Mouse (Mus musculus): ENCODE results near the gene 4930432K21Rik.

The 4930432K21Rik gene

DNA sequence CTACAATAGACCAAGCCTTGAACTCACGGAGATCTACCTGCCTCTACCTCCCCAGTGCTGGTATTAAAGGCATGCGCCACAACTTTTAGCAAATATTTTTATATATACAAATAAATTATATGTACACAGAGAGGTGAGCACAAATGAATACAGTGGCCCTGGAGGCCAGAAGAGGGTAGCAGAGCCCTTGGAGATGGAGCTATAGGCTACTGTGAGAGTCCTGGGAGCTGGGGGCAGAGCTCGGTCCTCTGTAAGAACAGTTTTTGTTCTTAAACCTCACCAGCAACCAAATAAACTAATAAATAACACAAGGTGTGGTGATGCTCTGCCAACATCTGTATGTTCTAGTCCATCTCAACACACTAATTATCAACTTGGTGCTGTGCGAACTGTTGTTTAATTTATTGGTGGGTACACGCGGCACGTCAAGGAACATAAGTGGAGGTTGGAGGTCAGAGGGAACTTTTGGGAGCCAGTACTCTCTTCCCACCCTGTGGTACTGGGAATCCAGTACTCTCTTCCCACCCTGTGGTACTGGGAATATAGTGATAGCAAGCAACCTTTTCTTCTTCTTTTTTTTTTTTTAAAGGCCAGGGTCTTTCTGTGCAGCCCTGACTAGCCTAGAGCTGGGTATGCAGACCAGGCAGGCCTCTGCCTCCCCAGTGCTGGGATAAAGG is 42.5 kb downstream of the 4930432K21Rik start:
- CTCF ChIA-PET: interaction anchor here (0.7 to 0.9 kb wide), 2 partner anchors 17 to 333 kb away, joined by 3 to 4 read pairs; no protein-coding TSS in a partner anchor

DNA sequence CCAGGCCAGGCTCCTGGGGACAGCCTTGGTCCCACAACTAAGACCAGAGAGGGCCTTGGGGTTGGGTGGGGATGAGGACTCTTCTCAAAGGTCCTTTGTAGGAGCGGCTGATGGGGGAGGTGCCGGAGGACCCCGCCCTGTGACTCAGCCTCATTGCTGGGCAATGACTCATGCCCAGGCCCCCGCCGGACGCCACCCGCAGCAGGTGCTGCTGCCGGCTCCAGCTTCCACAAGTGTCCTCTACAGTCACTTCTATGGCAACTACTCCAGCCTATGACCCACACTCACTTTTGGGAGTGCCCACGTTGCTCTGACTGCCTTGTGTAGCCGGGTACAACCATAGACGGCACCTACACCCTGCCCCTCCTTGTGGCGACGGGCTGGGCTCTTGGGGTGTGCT is 44.2 kb downstream of the 4930432K21Rik start:
- CTCF ChIA-PET: interaction anchor here (0.5 kb wide), 1 partner anchor 82 kb away, joined by 3 read pairs; no protein-coding TSS in a partner anchor

DNA sequence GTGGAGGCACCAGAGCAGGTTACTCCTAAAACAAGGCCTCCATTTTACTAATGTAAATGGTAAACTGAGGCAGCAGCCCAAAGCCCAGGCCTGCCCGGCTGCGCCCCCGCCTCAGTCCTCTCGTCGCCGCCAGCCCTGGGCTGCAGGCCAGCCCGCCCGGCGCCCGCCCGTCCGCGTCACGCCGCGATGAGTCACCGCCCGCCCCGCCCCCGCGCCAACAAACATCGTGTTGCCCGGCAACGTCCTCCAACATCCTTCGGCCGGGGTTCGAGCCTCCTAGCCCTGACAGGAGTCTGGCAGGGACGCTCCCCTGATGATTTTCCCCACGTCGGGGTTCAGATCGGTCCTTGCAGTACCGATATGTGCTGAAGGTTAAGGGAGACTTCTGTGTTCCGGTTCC is 44.7 kb downstream of the 4930432K21Rik start:
- CTCF ChIA-PET: no interaction called here

DNA sequence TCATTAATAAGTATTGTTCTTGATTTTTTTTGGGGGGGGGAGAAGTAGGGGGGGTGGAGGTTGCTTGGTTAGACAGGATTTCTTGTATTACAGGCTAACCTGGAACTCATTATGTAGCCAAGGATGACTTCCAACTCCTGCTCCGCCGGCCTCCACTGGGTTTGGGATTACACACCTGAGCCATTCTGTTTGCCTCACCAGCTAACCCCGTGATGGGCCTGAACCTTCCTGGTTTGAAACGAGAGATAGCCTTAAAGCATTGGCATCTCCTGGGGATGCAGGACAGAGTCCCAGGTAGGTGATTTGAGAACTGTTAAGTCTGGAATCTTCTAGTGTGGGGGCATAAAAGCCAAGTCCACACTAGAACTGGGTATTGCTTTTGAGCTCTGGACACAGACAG is 45.3 kb downstream of the 4930432K21Rik start:
- CTCF ChIA-PET: interaction anchor here (0.5 kb wide), 1 partner anchor 219 kb away, joined by 4 read pairs; no protein-coding TSS in a partner anchor

DNA sequence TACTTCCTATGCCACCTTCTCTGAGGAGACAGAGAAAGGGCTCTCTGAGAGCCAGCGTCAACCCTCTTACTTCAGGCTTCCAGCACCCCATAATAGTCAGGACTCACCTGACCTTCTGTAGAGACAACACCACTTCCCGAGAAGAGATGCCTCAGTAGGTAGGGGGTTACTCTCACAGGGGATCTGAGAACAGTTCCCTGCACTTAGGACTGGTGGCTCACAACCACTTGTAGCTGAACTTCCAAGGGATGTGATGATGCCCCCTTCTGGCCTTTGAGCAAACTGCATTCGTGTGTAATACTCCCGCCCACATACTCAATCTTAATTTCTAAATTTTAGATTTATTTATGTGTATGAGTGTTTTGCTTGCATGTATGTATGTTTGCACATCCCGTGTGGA is 45.7 kb downstream of the 4930432K21Rik start:
- CTCF ChIA-PET: interaction anchor here (0.5 kb wide), 1 partner anchor 220 kb away, joined by 4 read pairs; no protein-coding TSS in a partner anchor

DNA sequence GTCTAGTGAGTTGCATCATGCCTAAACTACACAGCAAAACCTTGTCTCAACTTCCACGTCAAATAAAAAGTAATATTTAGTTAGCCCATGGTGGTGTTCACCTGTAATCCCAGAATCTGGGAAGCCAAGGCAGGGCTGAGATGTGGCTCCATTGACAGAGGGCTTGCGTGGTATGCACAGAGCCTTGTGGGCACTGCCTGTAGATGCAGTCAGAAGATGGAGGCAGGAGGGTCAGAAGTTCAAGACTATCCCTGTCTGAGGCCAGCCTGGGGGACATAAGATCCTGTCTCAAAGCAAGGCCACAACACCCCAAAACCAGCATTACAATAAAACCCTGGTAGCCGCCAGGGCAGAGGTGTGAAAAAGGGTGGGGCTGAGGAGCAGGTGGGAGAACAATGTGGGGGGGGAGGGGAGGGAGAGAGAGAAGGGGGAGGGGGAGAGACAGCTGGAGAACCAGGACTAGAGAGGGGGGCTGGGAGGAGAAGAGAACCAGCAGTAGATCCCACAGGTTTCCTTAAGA is 46.5 kb downstream of the 4930432K21Rik start:
- CTCF ChIA-PET: interaction anchor here (0.6 to 0.7 kb wide), 3 partner anchors 14 to 31 kb away, joined by 4 to 8 read pairs (median 6); no protein-coding TSS in a partner anchor

DNA sequence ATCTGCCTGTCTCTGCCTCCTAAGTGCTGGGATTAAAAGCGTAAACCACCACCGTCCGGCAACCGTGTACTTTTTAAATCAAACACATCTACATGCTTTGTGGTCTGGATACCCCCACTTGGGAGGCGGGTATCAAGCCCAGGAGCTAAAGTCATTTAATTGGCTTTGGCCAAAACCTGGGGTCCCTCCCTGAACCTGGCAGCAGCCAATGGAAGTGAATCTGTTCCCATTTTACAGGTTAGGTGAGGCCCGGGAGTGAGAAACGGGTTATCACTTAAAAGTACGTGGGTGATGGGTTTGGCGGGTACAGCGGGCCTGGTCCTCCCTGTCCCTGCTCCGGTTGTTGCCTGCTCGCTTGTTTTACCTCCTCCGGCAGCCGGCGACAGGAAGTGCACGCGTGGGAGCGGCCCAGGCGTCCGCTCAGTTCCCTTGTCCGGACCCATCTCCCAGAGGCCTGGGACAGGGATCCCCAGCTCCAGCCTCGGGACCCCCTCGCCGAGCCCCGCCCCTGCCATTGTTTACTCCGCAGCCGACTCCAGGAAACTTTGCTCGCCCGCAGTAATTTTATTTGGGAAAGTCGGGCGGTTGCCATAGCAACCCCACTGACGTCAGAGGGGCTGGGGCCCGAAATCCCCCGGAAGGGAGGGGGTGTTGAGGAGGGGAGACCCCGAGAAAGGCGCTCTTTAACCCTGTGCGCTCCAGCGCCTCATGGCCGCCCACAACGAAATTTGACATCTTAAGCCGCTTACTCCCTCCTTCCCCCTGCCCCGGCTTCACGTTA is 49.5 kb downstream of the 4930432K21Rik start:
- CTCF ChIA-PET: interaction anchor here (1.3 kb wide), 1 partner anchor 10 kb away, joined by 4 read pairs; no protein-coding TSS in a partner anchor

DNA sequence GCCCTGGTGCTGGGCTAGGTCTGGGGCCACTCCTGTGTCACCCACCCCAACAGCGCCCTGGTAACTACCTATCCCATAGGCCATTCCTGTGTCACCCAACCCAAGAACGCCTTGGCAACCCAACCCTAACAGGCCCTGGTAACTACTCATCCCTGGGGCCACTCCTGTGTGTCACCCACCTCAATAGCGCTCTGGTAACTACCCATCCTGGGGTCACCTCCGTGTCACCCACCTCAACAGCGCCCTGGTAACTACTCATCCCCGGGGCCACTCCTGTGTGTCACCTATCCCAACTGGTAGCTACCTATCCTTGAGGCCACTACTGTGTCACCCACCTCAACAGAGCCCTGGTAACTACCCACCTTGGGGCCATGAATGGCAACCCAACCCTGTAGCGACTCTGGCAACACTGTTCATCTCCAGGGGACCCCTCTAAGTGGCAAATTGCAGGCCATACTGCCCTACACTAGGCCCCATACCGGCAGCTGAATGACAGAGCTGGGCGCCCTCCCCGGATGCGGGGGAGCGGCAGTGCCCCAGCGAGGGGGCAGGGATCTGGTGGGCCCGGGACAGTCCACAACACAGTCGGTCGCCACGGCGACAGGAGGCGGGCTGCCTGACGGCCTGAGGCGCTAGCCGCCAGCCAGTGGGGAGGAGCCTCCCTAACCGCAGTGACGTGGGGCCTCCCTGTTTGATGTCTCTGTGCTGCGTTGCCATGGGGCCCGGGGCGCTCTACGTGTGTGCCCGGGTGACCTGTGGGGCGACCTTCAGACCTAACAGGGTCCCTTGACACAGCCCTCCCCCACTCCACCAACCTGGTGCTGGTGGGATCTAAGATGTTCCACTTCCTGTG is 50.3 kb downstream of the 4930432K21Rik start:
- CTCF ChIA-PET: interaction anchor here (0.7 to 1.3 kb wide), 2 partner anchors 11 to 766 kb away, joined by 3 to 4 read pairs; no protein-coding TSS in a partner anchor

DNA sequence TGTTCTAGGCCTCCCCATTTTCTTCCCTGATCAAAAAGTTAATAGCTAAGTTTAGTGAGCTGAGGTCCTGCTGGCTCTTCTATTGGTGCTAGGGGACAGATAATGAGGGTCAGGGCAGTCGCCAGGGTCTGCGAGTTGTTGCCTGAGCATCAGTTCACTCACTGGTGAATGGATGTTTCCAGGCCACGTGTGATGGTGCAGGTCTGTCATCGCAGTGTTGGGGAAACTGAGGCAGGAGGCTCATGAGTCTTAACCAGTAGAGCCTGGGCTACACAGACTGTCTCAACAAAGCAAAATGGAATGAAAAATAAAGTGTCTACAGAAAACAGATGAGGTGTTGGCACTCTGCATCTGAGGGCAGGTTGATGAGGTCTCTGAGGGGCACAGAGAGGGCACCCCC is 51.0 kb downstream of the 4930432K21Rik start:
- CTCF ChIA-PET: no interaction called here

DNA sequence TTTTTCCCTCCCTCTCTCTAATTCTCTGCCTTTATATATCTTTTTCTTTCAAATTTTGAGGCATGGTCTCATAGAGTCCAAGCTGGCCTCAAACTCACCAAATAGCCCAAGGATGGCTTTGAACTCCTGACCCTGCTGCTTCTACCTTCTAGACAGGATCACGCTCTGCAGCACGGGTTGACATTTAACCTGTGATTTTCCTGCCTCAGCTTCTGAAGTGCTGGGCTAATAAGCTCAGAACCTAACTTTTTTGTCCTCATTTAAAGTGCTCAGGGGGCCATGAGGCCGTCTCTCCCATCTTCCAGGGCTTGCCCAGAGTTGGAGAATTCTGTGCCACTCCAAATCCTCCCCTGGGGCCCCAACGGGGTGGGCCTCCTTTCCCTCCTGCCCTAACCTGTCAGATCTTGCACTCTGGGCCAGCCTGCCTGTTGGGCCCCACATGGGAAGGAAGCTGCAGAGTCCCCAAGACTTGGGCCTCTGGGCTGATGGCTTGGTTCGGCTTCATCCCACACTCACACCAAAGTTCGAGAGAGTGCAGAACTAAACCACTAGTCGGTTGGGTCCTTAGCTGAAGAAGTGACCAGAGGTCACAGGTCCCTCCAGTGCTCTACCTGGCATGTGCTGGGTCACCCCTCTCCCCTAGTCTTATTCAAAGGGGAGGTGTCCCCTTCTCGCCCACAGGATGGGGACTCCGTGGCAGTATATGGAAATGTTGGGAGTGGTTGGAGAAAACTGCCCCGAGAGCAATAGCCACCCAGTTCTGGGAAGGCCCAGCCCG is 51.7 kb downstream of the 4930432K21Rik start:
- CTCF ChIA-PET: no interaction called here

DNA sequence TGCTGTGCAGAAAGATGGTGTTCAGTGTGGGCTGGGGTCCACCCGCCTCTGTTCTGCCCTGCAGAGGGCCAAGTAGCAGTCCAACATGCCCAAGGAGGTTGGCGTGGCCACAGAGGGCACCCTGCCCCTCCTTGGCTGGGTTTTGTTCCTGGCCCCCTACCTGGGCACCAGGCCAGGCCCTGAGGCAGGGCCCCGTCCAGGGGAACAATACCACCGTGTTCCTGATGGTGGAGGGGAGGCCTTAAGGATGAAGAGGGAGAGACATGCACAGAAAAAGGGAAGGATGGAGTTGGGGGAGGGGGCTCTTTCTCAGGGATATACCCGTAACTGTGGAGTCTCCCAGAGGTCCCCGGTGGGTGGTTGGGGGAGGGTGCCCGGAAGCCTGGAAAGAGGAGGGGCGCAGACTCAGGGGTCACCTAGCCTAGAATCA is 52.3 kb downstream of the 4930432K21Rik start:
- CTCF ChIA-PET: no interaction called here

DNA sequence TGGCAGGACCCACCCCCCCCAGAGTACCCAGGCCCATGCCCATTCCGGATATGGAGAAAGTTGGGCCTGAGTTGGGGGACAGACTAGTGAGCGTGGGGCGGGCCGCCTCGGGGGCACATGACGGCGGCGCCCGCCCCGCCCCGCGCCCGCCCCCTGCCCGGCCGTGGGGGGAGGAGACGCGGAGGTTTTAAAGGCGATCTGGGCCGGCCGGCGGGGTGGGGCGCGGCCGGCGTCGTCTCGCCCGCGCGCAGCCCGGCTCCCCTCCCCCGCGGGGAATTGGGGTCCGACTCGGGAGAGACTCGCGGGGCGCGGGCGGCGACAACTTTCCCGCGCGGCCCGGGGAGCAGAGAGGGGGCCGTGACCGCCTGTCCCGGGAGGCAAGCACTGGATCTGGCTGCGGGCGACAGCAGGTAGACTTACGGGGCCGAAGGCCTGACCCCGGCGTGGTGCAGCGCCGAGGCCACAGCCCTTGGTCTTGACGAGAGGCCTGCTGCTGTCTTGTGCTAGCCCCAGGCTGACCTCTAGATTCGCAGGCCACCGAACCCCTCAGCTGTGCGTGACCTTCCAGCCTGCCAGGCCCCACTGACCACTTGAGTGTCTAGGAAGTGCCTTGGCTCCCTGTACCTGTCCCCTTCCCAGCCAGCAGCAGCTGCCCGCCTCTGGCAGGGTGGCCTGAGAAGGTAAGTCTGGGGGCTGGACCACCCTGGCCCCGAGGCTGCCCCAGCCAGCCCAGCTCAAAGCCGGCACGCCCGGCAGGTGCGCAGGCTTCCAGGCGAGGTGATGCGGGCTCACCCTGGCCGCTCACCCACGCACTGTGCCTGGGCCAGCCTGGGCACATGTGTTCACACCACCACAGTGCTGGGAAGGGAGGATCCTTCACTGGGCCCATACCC is 53.1 kb downstream of the 4930432K21Rik start:
- CTCF ChIA-PET: interaction anchor here (0.9 kb wide), 1 partner anchor 14 kb away, joined by 3 read pairs; no protein-coding TSS in a partner anchor

DNA sequence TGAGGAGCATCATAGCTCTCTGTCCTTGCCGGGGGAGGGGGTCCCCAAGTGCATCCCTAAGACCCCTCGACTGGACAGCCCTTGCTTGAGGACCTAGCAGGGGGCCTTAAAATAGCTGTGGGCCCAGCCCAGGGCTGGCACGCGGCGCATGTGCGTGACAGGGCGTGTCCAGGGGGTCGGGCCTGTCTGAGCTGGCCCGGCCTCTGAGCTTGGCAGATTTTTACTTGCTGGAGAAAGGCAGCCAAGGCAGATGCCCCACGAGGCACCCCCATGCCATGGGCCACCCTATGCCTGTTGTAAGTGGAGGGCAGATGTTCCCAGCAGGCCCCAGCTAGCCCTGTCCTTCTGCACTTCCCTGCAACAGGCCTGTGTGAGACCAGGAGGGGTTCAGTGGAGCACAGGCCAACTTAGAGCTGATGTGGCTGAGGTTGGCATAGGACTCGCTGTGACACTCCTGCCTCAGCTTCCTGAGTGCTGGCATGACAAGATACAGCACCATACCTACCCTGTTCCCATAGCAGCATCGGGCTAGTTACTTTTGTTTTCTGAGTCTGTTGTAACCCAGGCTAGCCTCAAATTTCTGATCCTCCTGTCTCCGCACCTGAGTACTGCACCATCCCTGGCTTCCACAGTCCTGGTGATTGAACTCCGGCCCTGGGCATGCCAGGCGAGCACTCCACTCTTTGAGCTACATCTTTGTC is 53.9 kb downstream of the 4930432K21Rik start:
- CTCF ChIA-PET: interaction anchor here (0.9 to 1.5 kb wide), 2 partner anchors 14 to 15 kb away, joined by 3 to 5 read pairs; no protein-coding TSS in a partner anchor

DNA sequence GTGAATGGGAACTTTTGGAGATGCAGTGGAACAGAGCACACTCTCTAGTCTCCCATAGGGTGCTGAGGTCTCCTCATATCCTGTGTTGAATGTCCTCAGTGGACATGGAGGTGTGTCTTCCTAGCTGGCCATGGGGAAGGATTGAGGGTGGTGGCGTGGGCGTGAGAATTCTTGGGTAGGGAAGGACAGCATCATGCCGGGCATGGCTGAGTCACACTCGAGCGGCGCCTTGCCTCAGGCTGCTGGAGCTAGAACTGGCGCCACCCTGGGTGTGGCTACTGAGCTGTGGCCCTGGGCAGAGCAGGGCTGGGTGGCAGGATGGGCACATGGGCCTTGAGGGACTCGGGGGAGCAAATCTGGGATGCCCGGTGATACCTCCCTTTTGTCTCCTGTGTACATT is 54.6 kb downstream of the 4930432K21Rik start:
- CTCF ChIA-PET: interaction anchor here (1.5 kb wide), 1 partner anchor 15 kb away, joined by 5 read pairs; no protein-coding TSS in a partner anchor

DNA sequence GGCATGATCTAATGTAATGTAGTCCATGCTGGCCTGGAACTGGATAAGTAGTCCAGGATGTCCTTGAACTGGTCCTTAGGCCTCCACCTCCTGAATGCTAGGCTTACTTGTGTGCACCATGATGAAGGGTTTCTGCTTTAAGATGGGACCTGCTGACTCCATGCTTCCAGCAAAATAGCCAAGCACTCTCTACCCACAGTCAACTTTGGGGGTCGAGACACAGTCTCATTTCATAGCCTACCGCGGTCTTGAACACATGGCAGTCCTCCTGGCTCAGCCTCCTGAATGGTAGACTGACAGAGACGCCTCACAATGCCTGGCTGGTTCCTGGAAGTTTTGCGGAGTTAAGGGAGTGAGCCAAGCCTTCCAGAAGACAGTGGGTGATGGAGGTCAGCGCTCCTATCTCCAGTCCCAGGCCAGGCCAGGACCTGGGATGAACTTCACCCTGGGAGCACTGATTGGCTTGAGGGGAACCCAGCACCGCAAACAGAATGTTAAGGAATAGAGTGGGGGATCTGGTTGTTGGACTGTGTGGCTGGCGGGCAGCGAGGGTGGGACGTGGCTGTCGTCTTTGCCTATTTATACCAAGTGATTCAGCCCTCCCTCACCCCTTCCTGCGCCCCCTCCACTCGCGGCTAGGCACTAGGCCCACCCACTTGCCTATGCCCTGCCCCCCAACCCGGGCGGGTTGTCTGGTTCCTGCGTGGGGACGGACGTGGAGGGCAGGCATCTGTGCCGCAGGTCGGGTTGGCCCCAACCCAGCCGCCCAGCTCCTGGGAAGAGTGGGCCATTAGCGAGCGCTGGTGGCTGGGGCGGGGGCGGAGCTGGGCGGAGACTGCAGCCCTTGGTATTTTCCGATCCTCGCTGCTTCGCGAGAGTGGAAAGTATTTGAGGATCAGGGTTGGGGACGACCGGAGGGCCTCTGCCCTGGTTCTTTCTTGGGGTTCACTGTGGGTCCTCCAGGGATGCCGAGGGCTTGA is 55.4 kb downstream of the 4930432K21Rik start:
- CTCF ChIA-PET: interaction anchor here (0.5 to 1.5 kb wide), 2 partner anchors 16 to 244 kb away, joined by 4 to 5 read pairs; no protein-coding TSS in a partner anchor

DNA sequence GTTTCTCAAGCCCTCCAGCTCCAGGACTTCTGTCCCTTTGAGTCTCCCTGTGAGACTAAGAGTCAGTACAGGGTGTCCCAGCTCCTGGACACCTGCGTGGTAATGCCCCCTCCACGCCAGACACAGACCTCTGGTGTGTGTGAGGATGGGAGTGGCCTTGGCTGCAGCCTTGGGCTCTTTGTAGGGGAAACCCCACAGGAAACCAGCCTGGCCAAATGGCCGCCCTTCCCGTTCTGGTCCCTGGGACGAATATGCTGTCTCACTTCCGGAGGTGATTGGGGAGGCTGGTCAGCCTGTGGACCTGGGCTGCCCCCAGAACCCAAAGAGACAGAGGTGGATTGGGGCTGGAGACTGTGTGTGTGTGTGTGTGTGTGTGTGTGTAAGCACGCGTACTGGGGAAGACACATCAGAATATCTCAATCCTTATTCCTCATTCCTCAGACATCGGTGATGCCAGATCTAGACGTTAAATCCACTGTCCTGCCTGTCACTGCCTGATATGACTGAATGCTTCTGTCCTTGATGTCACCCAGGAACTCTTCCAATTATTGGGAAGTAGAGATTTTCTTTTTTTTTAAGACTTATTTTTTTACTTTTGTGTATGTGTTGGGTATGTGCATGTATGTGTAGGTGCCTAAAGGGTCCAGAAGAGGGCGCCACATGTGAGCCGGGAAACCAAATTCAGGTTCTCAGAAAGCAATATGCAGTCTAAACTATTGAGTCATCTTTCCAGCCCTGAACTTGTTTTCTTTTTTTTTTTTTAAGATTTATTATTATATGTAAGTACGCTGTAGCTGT is 56.3 kb downstream of the 4930432K21Rik start:
- CTCF ChIA-PET: interaction anchor here (0.5 kb wide), 1 partner anchor 245 kb away, joined by 4 read pairs; no protein-coding TSS in a partner anchor
